Mouse (Mus musculus) kidney, adult 18-20 months (tissue): ENCODE data around the gene Clptm1.
A peak's percentile ranks its signal among the peaks of the same experiment; 100 is the strongest.

ENCODE experiments used
- DNase-seq: peaks from one replicate; pipeline ENCODE4 v3.0.0; 2021

Clptm1 gene

DNA sequence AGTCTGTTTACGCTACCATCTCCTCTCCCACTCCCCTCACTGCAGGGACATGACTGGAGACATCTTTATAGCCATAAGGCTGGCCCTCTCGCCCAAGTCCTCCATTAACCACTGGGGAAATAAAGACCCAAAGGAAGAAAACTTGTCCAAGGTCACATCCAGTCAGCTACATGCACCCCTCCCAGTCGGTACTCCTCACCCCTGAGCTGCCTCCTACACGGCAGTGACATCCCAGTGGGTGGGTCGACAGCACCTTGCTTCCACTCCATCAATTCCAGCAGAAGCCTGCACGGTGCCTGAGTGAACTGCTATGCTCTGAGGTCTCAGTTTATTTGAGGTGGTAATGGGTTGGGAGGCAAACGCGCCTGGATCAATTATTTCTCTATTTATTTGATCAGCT is 893 bp downstream of the Clptm1 start:
- no peak for DNase-seq

- DNase-seq, result no peak
Observed at GRCm38 (mm10) chr7:19652614-19653013, 12.2 kb downstream of the Clptm1 start.

- DNase-seq, result no peak
Observed at GRCm38 (mm10) chr7:19651063-19651786, 13.6 kb downstream of the Clptm1 start.

GRCm38 (mm10) chr7:19641223-19641622 is 23.6 kb downstream of the Clptm1 start:
- no peak for DNase-seq

DNA sequence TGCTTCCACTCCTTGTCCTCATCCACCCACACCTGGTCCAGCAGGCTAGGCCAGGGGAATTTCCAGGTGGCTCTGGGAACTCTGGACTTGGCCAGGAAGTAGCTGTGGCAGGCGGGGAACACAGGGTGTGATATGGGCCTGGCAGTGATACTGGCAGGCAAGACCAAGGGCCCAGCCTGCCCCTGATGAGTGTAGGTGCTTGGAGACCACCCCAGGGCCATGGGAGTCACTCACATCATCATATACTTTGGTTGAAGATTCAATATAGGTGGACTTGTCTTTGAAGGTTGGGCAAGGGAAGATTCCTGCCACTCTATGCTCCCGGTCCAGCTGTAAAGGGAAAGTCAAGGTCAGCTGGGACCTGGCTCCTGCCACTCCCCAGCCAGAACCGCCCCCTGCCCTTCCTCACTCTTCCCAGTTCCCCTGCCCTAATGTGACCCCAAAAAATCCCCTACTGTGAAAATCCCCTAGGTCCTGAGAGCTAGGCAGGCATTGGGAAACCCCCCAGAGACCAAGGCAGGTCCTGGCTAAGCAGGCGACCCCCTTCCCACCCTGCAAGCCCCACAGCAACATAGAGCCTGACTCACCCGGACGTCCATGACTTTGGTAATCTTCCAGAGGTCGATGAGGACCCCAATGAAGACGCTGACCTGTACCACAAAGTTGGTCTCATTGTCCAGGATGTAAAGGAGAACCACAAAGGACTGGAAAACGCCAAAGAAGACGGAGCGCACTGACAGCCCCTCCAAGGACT is 29.6 kb downstream of the Clptm1 start:
- DNase-seq, result no peak

DNA sequence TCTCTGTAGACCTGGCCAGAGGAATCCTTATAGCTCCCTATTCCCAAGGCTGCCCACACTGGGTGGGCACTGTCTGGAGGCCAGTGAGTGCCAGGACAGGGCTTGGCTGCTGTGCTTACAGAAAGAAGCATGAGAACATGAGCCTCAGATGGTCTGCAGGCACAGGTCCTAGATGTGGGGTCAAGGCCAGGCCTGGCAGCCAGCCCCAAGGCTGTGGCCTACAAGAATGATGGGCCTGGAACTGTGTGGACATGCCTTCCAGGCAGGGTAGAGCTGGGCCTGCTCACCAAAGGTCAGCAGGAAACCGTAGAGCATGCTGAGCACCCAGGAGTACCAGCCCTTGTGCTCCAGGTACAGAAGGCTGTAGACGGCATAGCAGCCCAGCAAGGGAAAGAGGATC is 30.2 kb downstream of the Clptm1 start:
- DNase-seq, result no peak

DNA sequence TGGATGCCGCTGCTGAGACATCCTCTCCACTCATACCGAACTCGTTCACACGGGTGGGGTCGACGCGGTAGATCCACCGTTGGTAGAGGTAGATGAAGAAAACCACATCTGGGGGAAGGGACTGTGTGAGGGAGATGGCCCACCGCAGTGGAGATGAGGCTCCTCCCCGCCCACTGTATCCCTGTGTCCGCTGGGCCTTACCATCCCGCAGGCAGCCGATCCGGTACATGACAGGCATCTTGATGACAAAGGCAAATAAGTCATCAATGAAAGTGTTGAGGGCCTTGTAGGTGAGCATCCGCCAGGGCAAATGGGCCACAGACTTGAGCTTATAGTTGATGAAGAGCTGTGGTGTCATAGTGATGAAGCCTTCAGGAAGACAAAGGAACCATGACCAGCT is 31.0 kb downstream of the Clptm1 start:
- DNase-seq, result no peak

GRCm38 (mm10) chr7:19633197-19633596 is 31.6 kb downstream of the Clptm1 start:
- DNase-seq, result no peak

GRCm38 (mm10) chr7:19632720-19633119 is 32.1 kb downstream of the Clptm1 start:
- no peak for DNase-seq

GRCm38 (mm10) chr7:19632275-19632674 is 32.6 kb downstream of the Clptm1 start:
- no peak for DNase-seq

GRCm38 (mm10) chr7:19629361-19629734 is 35.5 kb downstream of the Clptm1 start, which contains the start of gene Relb:
Gene Relb (minus strand): TSS chr7:19629438.
- peak; percentile 88 for DNase-seq

- DNase-seq, result peak; percentile 97
Observed at GRCm38 (mm10) chr7:19628536-19629360, 36.1 kb downstream of the Clptm1 start.

GRCm38 (mm10) chr7:19628192-19628535 is 36.7 kb downstream of the Clptm1 start:
- no peak for DNase-seq

GRCm38 (mm10) chr7:19627721-19628120 is 37.1 kb downstream of the Clptm1 start:
- no peak for DNase-seq

GRCm38 (mm10) chr7:19623433-19623832 is 41.4 kb downstream of the Clptm1 start:
- no peak for DNase-seq

- DNase-seq, result no peak
Observed at GRCm38 (mm10) chr7:19622241-19622640, 42.6 kb downstream of the Clptm1 start.

DNA sequence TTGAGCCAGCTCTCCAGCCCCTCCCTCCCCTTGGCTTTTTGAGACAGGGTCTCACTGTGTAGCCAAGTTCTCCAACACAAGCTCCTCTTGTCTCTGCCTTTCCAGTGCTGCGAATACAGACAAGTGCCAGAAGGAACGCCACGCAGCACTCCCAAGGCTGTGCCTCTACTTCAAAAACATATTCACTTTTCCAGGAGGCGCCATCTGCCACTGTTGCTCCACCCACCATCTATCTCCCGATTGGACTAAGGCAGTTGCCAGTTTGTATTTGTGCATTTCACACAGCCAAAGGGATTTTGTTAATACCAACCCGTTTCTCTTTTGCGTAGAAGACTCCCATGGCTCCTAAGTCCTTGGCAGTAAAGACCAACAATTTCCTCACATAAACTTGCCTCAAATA is 44.0 kb downstream of the Clptm1 start:
- no peak for DNase-seq

GRCm38 (mm10) chr7:19619004-19619801 is 45.6 kb downstream of the Clptm1 start:
- peak; percentile 79 for DNase-seq

DNA sequence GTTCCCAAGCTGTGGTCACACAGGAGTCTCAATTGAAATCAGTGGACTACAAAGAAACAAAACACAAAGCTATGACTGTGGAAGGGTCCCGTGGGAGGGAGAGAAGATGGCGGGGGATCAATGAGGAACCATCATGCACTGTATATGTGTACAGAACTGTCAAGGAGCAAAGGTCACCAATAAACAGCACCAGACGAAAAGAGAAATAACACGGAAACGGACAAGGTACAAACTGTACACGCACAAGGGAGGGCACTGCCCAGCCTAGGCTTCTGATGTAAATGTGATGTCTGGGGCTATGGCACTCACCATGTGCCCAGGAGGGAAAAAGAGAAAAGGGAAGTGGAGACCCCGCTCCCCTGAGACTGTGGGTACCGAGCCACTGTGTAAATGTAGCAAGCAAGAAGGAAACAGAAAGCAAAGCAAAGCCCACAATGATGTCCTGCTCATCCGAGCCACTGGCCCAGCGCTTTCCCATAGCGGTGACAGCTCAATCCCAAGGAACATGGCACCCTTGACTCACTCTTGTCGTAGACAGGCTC is 49.7 kb downstream of the Clptm1 start:
- DNase-seq, result no peak

DNA sequence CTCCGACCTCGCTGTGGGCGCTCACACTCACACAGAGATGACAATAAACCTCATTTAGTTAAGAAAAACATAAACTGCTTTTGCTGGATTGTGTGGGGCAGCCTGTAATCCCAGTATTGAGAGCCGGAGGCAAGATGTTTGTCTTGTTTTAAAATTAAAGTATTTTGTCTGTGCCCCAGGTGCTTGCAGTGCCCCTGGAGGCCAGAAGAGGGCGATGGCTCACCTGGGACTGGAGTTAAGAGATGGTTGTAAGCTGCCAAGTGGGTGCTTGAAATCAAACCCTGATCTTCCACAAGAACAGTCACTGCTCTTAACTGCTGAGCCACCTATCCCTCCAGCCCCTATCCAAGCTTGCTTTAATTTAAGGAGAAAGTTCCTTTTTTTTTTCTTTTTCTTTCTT is 53.9 kb downstream of the Clptm1 start:
- DNase-seq, result no peak

- no peak for DNase-seq
Observed at GRCm38 (mm10) chr7:19609641-19610332, 55.0 kb downstream of the Clptm1 start.

- no peak for DNase-seq
Observed at GRCm38 (mm10) chr7:19607291-19607690, 57.5 kb downstream of the Clptm1 start.
